Mouse (Mus musculus) spleen, postnatal 36 days (tissue): ENCODE data around the gene Prpf8.
"Not testable (repeated sequence)": the region's sequence is repeated elsewhere in the genome, so short reads cannot be mapped to it uniquely, and the experiment has no call there.

ENCODE experiments used
- DNase-seq, 2 experiments: peaks; one replicate each; pipeline ENCODE4 v3.0.0; 2022; ENCODE audit warnings: low spot score in 2 of 2, mixed read lengths in 1 of 2

The Prpf8 gene

GRCm38 (mm10) chr11:75486601-75487285 is at the start of gene Prpf8:
Prpf8 (plus strand) TSS chr11:75486816.
- DNase-seq: peak; percentile 97 to 98

GRCm38 (mm10) chr11:75438194-75438593 is 48.4 kb upstream of the Prpf8 start:
- no peak for DNase-seq

- no peak for DNase-seq
These were observed 47.8 kb upstream of the Prpf8 start for GRCm38 (mm10) chr11:75438804-75439203.

GRCm38 (mm10) chr11:75439363-75439762 is 47.3 kb upstream of the Prpf8 start, which contains the start of gene Serpinf2:
Serpinf2 (minus strand) TSS chr11:75439591.
- no peak for DNase-seq

- no peak for DNase-seq
These were observed 46.7 kb upstream of the Prpf8 start for GRCm38 (mm10) chr11:75439951-75440350.

- DNase-seq: no peak
These were observed 45.6 kb upstream of the Prpf8 start for GRCm38 (mm10) chr11:75441034-75441433.

GRCm38 (mm10) chr11:75441601-75442000 is 45.0 kb upstream of the Prpf8 start:
- DNase-seq: no peak

- no peak for DNase-seq
These were observed 42.9 kb upstream of the Prpf8 start for GRCm38 (mm10) chr11:75443711-75444110.

- DNase-seq: no peak
These were observed 38.0 kb upstream of the Prpf8 start for GRCm38 (mm10) chr11:75448575-75448974.

- DNase-seq: peak; percentile 57 to 70
These were observed 36.9 kb upstream of the Prpf8 start for GRCm38 (mm10) chr11:75449695-75450094.

GRCm38 (mm10) chr11:75450304-75450908 is 36.2 kb upstream of the Prpf8 start:
- DNase-seq: no peak

GRCm38 (mm10) chr11:75450936-75451335 is 35.7 kb upstream of the Prpf8 start:
- DNase-seq: no peak

- DNase-seq: no peak
These were observed 34.5 kb upstream of the Prpf8 start for GRCm38 (mm10) chr11:75452081-75452480.

- DNase-seq: no peak
These were observed 33.6 kb upstream of the Prpf8 start for GRCm38 (mm10) chr11:75452812-75453557.

- peak; percentile 91 to 92 for DNase-seq
These were observed 32.4 kb upstream of the Prpf8 start, which contains the start of gene Wdr81 for GRCm38 (mm10) chr11:75453991-75454930. Wdr81 (minus strand) TSS chr11:75454717.

GRCm38 (mm10) chr11:75455041-75455736 is 31.4 kb upstream of the Prpf8 start:
- peak; percentile 64 to 69 for DNase-seq

- not testable (repeated sequence) for DNase-seq
These were observed 30.6 kb upstream of the Prpf8 start for GRCm38 (mm10) chr11:75455971-75456370.

- no peak for DNase-seq
These were observed 30.2 kb upstream of the Prpf8 start for GRCm38 (mm10) chr11:75456440-75456871.

GRCm38 (mm10) chr11:75458169-75458568 is 28.4 kb upstream of the Prpf8 start:
- DNase-seq: peak; percentile 46 to 58

GRCm38 (mm10) chr11:75458628-75459041 is 28.0 kb upstream of the Prpf8 start:
- DNase-seq: peak; percentile 47 to 57
